Mouse (Mus musculus) limb, embryonic 11.5 days (tissue): ENCODE results near the gene Dydc2. TPM values are rescaled to one million over a fixed set of nuclear protein-coding genes. Genes with fewer than 3 reads are reported as not detected.

Experiments used
- ATAC-seq: fragments of 200-750 bp; cut with Nextera tagmentation; 2 replicates; pipeline ENCODE4 v1.8.0; 2017; ENCODE audit warnings: low read depth; ENCODE audit not compliant: insufficient number of reproducible peaks, low FRiP score, low TSS enrichment
- DNase-seq: peaks from one replicate; pipeline ENCODE4 v3.0.0-alpha.2; 2015; ENCODE audit warnings: low spot score
- H3K27ac ChIP-seq: fragments of 300-500 bp; sonication (generic); replicated peaks from 2 replicates; pipeline ENCODE4 v1.5.1; 2014; ENCODE audit warnings: low read depth, mild to moderate bottlenecking, low read length
- H3K27me3 ChIP-seq: fragments of 300-500 bp; sonication (generic); 2 replicates; pipeline ENCODE4 v1.6.1; 2014; ENCODE audit warnings: mild to moderate bottlenecking, low read length, mixed read lengths; ENCODE audit not compliant: control insufficient read depth, insufficient read depth
- H3K36me3 ChIP-seq: fragments of 300-500 bp; sonication (generic); 2 replicates; pipeline ENCODE4 v1.6.1; 2014; ENCODE audit warnings: mild to moderate bottlenecking, low read length, moderate library complexity, mixed read lengths; ENCODE audit not compliant: control insufficient read depth, insufficient read depth
- H3K4me1 ChIP-seq: fragments of 300-500 bp; sonication (generic); 2 replicates; pipeline ENCODE4 v1.6.1; 2014; ENCODE audit warnings: low read length, mixed read lengths; ENCODE audit not compliant: control insufficient read depth, insufficient read depth
- H3K4me2 ChIP-seq: fragments of 300-500 bp; sonication (generic); 2 replicates; pipeline ENCODE4 v1.6.1; 2014; ENCODE audit warnings: low read depth, mild to moderate bottlenecking, moderate library complexity; ENCODE audit not compliant: severe bottlenecking
- H3K4me3 ChIP-seq: fragments of 300-500 bp; sonication (generic); 2 replicates; pipeline ENCODE4 v1.5.1; 2014; ENCODE audit warnings: low read depth, low read length
- H3K9ac ChIP-seq: fragments of 300-500 bp; sonication (generic); 2 replicates; pipeline ENCODE4 v1.6.1; 2014; ENCODE audit warnings: mild to moderate bottlenecking, low read length
- H3K9me3 ChIP-seq: fragments of 300-500 bp; sonication (generic); 2 replicates; pipeline ENCODE4 v1.6.1; 2016; ENCODE audit warnings: low read length; ENCODE audit not compliant: control insufficient read depth
- WGBS: fragments of 180-500 bp; shearing (Covaris S2); extraction: QIAGEN DNeasy Blood & Tissue Kit; methylation state at CpG from one replicate; pipeline ENCODE4 v1.1.7; 2014; 5-methylcytosine and 5-hydroxymethylcytosine counted together
- polyA plus RNA-seq: library from polyadenylated mRNA; unstranded; fragments of >200 nt; fragmentation: Nextera tagmentation; extraction: Ambion mirVana; gene quantifications from 2 replicates; pipeline ENCODE4 v1.2.1, GENCODE M21; 2014

Gene Dydc2
- polyA plus RNA-seq, 1 experiment from 2014 or later = not detected

DNA sequence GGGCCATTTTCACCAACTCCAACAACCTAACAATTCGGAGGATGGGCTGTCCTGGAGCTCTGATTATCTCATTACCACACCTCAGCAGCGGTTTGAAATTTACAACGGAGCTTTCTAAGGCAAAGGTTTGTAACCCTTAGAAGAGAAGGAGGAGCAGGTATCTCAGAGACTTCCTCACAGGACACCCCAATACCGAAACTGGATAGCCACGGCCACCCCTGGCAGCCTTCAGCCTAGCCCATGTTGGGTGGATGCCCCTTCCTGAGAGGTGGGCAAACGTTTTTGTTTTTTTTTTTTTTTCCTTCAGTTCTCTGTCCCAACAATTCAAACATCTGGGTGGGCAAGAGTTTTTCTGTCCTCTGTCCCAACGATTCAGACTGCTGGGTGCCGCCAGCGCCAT, 55.9 kb downstream of the Dydc2 start:
- no peaks in the 10 kb centered on the region for H3K9me3 ChIP-seq

DNA sequence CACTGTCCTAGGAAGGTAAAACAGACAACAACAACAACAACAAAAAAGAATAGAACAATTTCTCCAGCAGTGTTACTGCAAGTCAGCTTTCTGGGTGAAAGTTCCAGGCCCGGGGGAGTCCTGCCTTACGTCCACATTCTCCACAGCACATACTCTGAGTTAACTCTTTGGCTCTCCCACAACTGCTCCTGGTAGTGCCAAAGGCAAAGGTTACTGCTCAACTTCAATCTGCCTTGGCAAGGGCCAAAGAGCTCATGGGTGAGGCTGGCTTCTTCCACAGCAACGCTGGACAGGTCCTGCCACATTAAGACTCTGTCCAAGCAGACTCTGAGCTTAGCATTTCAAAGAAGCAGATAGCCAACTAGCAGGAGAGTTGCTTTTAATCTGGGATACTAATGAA, 57.1 kb downstream of the Dydc2 start:
- DNase-seq (no peak), ATAC-seq (no peak)
- Histone ChIP-seq H3K4me3 (no peak overlapping the region), H3K9ac (no peak overlapping the region), H3K27me3 (no peaks in the 10 kb centered on the region), H3K4me2 (no peak overlapping the region), H3K4me1 (no peaks in the 10 kb centered on the region), H3K36me3 (no peaks in the 10 kb centered on the region), H3K9me3 (no peaks in the 10 kb centered on the region), H3K27ac (no peak overlapping the region)
- 78% methylated on average over 3 of the region's 3 CpGs for WGBS

More for the DNA sequence above, 55.9 kb downstream of the Dydc2 start:
- Histone ChIP-seq H3K4me3 (peak overlapping the region; percentile 55), H3K27ac (no peak overlapping the region), H3K36me3 (no peaks in the 10 kb centered on the region), H3K9ac (peak overlapping the region; percentile 63), H3K27me3 (no peaks in the 10 kb centered on the region), H3K4me2 (peak overlapping the region; percentile 74), H3K4me1 (no peaks in the 10 kb centered on the region)
- WGBS = 26% methylated on average over 9 of the region's 9 CpGs
- 0 out of 2 replicates have a peak, but pooled peaks have one; percentile 7 for ATAC-seq
- DNase-seq = no peak

DNA sequence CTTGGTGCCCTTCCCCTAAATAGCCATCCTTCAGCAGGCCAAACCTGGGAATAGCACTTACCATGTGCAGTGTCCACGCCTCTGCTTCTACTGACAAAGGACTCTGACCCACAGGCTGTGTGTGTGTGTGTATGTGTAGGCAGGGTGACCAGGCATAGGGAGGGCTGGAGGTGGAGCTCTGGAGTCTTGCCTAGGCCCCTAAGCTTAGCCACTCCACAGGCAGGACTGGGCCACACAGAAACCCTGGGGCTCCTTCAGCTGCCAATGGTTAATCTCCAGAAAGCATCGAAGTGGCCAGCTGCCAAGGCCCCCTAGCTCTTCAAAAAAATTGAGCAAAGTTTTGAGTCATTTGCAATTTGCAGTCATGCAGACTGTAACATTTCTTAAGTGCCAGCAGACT, 60.9 kb downstream of the Dydc2 start:
- Histone ChIP-seq H3K27me3 (no peaks in the 10 kb centered on the region), H3K4me1 (no peaks in the 10 kb centered on the region; the same call in 1 of the 2 replicates), H3K9ac (no peak overlapping the region), H3K4me3 (no peak overlapping the region), H3K36me3 (no peaks in the 10 kb centered on the region), H3K9me3 (no peaks in the 10 kb centered on the region), H3K4me2 (no peak overlapping the region), H3K27ac (no peak overlapping the region)
- DNase-seq = no peak
- WGBS = 75% methylated on average over 2 of the region's 2 CpGs
- ATAC-seq = no peak

DNA sequence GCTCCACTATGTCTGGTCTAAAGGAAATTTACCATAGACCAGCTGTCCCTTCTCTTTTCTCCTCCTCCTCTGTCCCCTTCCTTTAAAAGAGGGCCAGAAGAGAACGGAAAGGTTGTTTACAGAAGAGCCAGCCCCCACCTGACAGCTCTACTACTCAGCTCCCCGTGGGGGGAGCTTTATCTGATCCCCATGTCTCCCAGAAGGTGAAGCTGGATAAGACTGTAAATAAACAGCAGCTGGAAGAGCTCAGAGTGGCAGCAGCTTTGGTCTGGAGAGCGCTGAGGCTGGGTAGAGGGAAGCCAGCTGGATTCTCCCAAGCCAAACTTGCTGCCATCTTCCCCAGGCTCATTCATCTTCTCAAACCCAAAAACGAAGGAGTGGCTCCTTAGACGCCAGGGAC, 61.4 kb downstream of the Dydc2 start:
- no peaks in the 10 kb centered on the region; the same call in 1 of the 2 replicates for H3K4me1 ChIP-seq
- H3K36me3 ChIP-seq = no peaks in the 10 kb centered on the region
- no peaks in the 10 kb centered on the region for H3K9me3 ChIP-seq
- WGBS = 29% methylated on average over 5 of the region's 5 CpGs
- H3K27me3 ChIP-seq = no peaks in the 10 kb centered on the region
- no peak for ATAC-seq
- H3K9ac ChIP-seq = no peak overlapping the region
- no peak overlapping the region for H3K4me3 ChIP-seq
- no peak for DNase-seq
- no peak overlapping the region for H3K27ac ChIP-seq
- no peak overlapping the region for H3K4me2 ChIP-seq

DNA sequence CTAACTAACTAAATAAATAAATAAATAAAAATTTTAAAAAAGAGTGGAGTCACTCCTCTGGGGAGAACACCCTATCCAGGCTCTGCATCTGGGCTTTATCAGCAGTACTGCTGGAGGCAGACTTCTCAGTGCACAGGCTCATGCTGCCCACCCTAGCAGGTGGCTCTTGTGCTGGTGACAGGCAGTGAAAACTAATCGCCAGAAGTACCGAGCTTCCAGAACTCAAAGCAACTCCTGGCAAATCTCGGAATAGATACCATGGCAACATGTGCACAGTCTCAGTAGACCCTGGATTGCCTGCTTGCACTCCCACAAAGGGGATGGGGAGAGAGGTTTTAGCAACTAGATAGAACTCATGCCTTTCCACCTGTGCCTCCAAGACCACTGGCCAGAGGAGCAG, 62.1 kb downstream of the Dydc2 start:
- Histone ChIP-seq H3K27ac (no peak overlapping the region), H3K4me3 (no peak overlapping the region), H3K4me1 (peaks cover under 1% of the 10 kb centered on the region; the same call in 1 of the 2 replicates), H3K36me3 (no peaks in the 10 kb centered on the region), H3K4me2 (no peak overlapping the region), H3K27me3 (no peaks in the 10 kb centered on the region), H3K9ac (no peak overlapping the region), H3K9me3 (no peaks in the 10 kb centered on the region)
- WGBS = 74% methylated on average over 3 of the region's 3 CpGs
- ATAC-seq (no peak), DNase-seq (no peak)

DNA sequence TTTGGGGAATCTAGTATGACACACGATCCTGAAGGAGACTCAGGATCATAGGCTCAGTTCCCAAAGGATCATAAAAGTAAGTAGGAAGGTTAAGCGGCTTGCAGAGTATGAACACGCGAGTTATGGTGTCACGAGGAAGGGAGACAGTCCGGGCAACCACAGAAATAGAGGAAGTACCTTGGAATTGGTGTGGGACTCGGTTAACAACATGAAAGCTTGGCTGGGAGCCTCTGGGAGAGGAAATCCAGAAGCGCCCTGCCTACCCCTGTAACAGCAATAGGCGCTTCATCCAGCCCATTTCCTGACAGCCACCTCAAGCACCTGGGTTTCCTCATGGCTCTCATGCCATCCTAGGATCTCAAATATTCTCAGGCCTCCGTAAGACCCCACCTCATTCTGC, 62.7 kb downstream of the Dydc2 start:
- ATAC-seq = no peak
- Histone ChIP-seq H3K27ac (no peak overlapping the region), H3K4me3 (no peak overlapping the region), H3K9ac (no peak overlapping the region), H3K36me3 (no peaks in the 10 kb centered on the region), H3K4me2 (no peak overlapping the region), H3K4me1 (peaks cover 3% of the 10 kb centered on the region; the same call in 1 of the 2 replicates), H3K9me3 (no peaks in the 10 kb centered on the region), H3K27me3 (no peaks in the 10 kb centered on the region)
- DNase-seq = no peak
- 87% methylated on average over 10 of the region's 10 CpGs for WGBS

DNA sequence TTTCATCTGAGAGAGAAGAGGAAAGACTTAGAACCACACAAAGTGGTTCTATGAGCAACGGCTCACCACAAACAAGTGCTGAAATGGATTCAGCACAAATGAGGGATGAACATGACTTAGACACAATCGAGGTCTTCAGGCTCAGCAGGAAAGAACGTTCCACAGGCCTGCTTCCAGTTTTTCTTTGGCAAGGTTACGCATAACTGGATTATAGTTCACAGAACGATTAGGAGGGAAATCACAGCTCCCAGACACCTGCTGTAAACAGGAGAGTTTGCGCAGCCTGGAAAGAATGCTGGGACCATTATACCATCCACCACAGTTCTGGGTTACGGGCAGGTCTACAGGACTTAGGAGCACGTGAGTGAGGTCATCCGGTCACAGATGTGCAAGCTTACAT, 63.3 kb downstream of the Dydc2 start:
- no peak overlapping the region for H3K27ac ChIP-seq
- WGBS = 91% methylated on average over 9 of the region's 9 CpGs
- DNase-seq (no peak), ATAC-seq (no peak)
- H3K36me3 ChIP-seq = no peaks in the 10 kb centered on the region
- H3K9ac ChIP-seq = no peak overlapping the region
- H3K4me3 ChIP-seq = no peak overlapping the region
- H3K4me1 ChIP-seq = peaks cover 4% of the 10 kb centered on the region; the same call in 1 of the 2 replicates
- no peaks in the 10 kb centered on the region for H3K9me3 ChIP-seq
- H3K4me2 ChIP-seq = no peak overlapping the region
- H3K27me3 ChIP-seq = no peaks in the 10 kb centered on the region

DNA sequence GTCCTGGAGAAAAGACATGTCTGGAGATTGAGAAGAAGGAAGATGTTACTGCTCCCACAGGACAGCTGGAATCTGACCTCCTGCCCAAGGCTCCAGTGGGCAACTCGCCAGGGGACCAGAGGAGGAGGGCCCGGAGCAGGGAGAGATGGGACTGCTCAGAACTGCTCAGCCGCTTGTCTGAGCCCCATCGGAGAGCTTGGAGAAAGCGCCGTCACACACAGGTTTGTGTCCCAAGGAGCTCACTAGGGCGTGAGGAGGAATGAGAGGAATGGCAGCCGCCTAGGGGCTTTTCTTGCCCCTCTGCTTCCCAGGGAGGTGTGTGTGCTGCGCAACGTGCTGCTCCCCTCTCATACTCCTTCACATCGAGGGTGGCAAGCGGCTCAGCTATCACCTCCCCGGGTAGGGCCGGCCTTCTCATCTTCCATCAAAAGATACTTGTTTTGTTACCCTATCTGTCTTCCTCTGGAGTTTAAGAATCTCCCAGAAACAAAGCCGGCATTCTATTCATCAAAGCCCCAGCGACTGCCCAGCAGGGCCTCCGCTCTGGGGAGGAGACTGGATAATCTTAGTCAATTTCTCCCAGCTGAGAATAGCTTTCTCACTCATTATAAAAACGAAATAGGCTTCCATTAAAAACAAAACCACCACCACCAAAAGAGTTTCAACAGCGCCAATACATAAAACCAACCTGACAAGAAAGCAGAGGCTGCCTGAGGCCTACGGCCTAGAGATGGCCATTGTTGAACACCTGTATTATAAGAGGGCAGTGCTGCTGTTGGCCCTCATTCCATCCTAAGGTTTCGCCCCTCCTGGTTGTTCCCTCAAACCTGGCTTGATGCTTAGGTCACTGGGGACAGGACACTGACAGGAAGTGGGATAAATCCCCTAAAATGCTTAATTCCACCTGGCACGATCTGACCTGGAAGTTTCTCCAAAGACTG, 64.5 kb downstream of the Dydc2 start:
- Histone ChIP-seq H3K36me3 (no peaks in the 10 kb centered on the region), H3K9ac (no peak overlapping the region), H3K4me2 (no peak overlapping the region), H3K4me1 (peaks cover 5% of the 10 kb centered on the region; the same call in 1 of the 2 replicates), H3K9me3 (no peaks in the 10 kb centered on the region), H3K4me3 (no peak overlapping the region), H3K27ac (no peak overlapping the region), H3K27me3 (no peaks in the 10 kb centered on the region)
- WGBS = 26% methylated on average over 22 of the region's 22 CpGs
- ATAC-seq (no peak), DNase-seq (no peak)
